Mouse (Mus musculus) left cerebral cortex, postnatal 36 days (tissue): Measurements from ENCODE around the gene Nfatc4. TPM values are rescaled to one million over a fixed set of nuclear protein-coding genes. Genes with fewer than 3 reads are reported as not detected.
A peak's percentile ranks its signal among the peaks of the same experiment; 100 is the strongest.

Experiments
- DNase-seq, 2 experiments: peaks; one replicate each; pipeline ENCODE4 v3.0.0; 2021 to 2022; ENCODE audit warnings: low spot score in 2 of 2, mixed read lengths in 1 of 2
- intact Hi-C: fragments of 180-260 bp; cut with DNase I; formaldehyde crosslinking; loops from one replicate; pipeline ENCODE4 v1.15.1; 2025
- total RNA-seq, 2 experiments: library from RNA; stranded (reverse); gene quantifications; 2 replicates each; pipeline ENCODE4 v1.2.3; 2021

Gene Nfatc4
- total RNA-seq, 2 experiments from 2014 or later: 1.8 TPM

- intact Hi-C loops: no loop called here
- DNase-seq: no peak
Measured at GRCm38 (mm10) chr14:55877469-55878315, 54.7 kb downstream of the Nfatc4 start.

GRCm38 (mm10) chr14:55878316-55878940, 55.5 kb downstream of the Nfatc4 start:
- intact Hi-C loops: no loop called here

GRCm38 (mm10) chr14:55879623-55880022, 56.7 kb downstream of the Nfatc4 start:
- DNase-seq: peak; percentile 67 to 73
- intact Hi-C loops: no loop called here

More at GRCm38 (mm10) chr14:55878316-55878940, 55.5 kb downstream of the Nfatc4 start:
- DNase-seq: no peak

GRCm38 (mm10) chr14:55880982-55881381, 58.0 kb downstream of the Nfatc4 start:
- DNase-seq: no peak
- intact Hi-C loops: no loop called here

- intact Hi-C loops: no loop called here
- DNase-seq: no peak
Measured at GRCm38 (mm10) chr14:55882171-55882641, 59.3 kb downstream of the Nfatc4 start.

- intact Hi-C loops: no loop called here
- no peak for DNase-seq
Measured at GRCm38 (mm10) chr14:55883149-55883661, 60.3 kb downstream of the Nfatc4 start.

Other genes starting within 250 kb of the Nfatc4 start
- gene Fitm1, start 247.5 kb upstream of the Nfatc4 start, total RNA-seq: not detected
- gene Psme1, start 245.0 kb upstream of the Nfatc4 start, total RNA-seq: 10 to 100 TPM; 41.9 to 50.1 TPM
- 10 to 100 TPM; 49.0 to 52.7 TPM for gene Emc9, start 237.8 kb upstream of the Nfatc4 start, total RNA-seq
- gene Psme2, start 232.0 kb upstream of the Nfatc4 start, total RNA-seq: 10 to 100 TPM; 42.3 to 45.4 TPM
- 10 to 100 TPM; 30.4 to 33.5 TPM for gene Rnf31, start 231.4 kb upstream of the Nfatc4 start, total RNA-seq
- 10 to 100 TPM in 1 of 2 experiments, 1 to 10 TPM in 1; 9.1 to 11.6 TPM for gene Irf9, start 219.6 kb upstream of the Nfatc4 start, total RNA-seq
- gene Rec8, start 205.1 kb upstream of the Nfatc4 start, total RNA-seq: 1 to 10 TPM; 1.6 to 4.4 TPM
- gene Ipo4, start 187.2 kb upstream of the Nfatc4 start, total RNA-seq: 100 to 1,000 TPM; 112 to 122 TPM
- gene Gm49378, start 185.2 kb upstream of the Nfatc4 start, total RNA-seq: 1 to 10 TPM in 1 of 2 experiments, under 1 TPM in 1; 0.84 to 4.9 TPM
- gene Tm9sf1, start 179.3 kb upstream of the Nfatc4 start, total RNA-seq: 10 to 100 TPM; 39.0 to 41.9 TPM
- gene Tssk4, start 173.0 kb upstream of the Nfatc4 start, total RNA-seq: 1 to 10 TPM in 1 of 2 experiments, under 1 TPM in 1; 0.49 to 1.6 TPM
- gene Mdp1, start 162.6 kb upstream of the Nfatc4 start, total RNA-seq: 10 to 100 TPM; 39.1 to 41.7 TPM
- gene Gmpr2, start 151.2 kb upstream of the Nfatc4 start, total RNA-seq: 10 to 100 TPM; 20.6 to 24.9 TPM
- 100 to 1,000 TPM; 310 to 333 TPM for gene Nedd8, start 151.0 kb upstream of the Nfatc4 start, total RNA-seq
- gene Tinf2, start 141.3 kb upstream of the Nfatc4 start, total RNA-seq: 10 to 100 TPM; 15.2 to 16.9 TPM
- gene Tgm1, start 109.2 kb upstream of the Nfatc4 start, total RNA-seq: not detected
- 10 to 100 TPM; 50.6 to 50.9 TPM for gene Rabggta, start 100.9 kb upstream of the Nfatc4 start, total RNA-seq
- 10 to 100 TPM; 78.5 to 83.9 TPM for gene Dhrs1, start 77.5 kb upstream of the Nfatc4 start, total RNA-seq
- gene Nop9, start 77.5 kb upstream of the Nfatc4 start, total RNA-seq: 10 to 100 TPM; 10.5 to 12.5 TPM
- gene Cideb, start 64.7 kb upstream of the Nfatc4 start, total RNA-seq: 1 to 10 TPM; 2.5 to 3.0 TPM
- under 1 TPM; 0.20 to 0.67 TPM for gene Ltb4r2, start 61.7 kb upstream of the Nfatc4 start, total RNA-seq
- under 1 TPM; 0.29 to 0.59 TPM for gene Ltb4r1, start 57.2 kb upstream of the Nfatc4 start, total RNA-seq
- gene Adcy4, start 39.0 kb upstream of the Nfatc4 start, total RNA-seq: 1 to 10 TPM; 3.8 to 8.0 TPM
- under 1 TPM in 1 of 2 experiments, not detected in 1; 0.89 TPM for gene Ripk3, start 34.3 kb upstream of the Nfatc4 start, total RNA-seq
- 1 to 10 TPM; 7.9 to 9.5 TPM for gene Nynrin, start 30.9 kb downstream of the Nfatc4 start, total RNA-seq
- gene Cbln3, start 61.2 kb downstream of the Nfatc4 start, total RNA-seq: under 1 TPM; 0.29 to 0.49 TPM
- 10 to 100 TPM; 11.4 to 12.7 TPM for gene Khnyn, start 61.8 kb downstream of the Nfatc4 start, total RNA-seq
- gene Sdr39u1, start 77.1 kb downstream of the Nfatc4 start, total RNA-seq: 100 to 1,000 TPM in 1 of 2 experiments, 10 to 100 TPM in 1; 89.7 to 104 TPM
- gene Cma1, start 121.5 kb downstream of the Nfatc4 start, total RNA-seq: not detected
- not detected for gene Cma2, start 127.8 kb downstream of the Nfatc4 start, total RNA-seq
- not detected for gene Mcpt1, start 194.8 kb downstream of the Nfatc4 start, total RNA-seq
- gene Mcpt9, start 207.4 kb downstream of the Nfatc4 start, total RNA-seq: not detected
- not detected for gene Mcpt2, start 218.9 kb downstream of the Nfatc4 start, total RNA-seq
- gene Mcpt4, start 239.2 kb downstream of the Nfatc4 start, total RNA-seq: not detected